Mouse (Mus musculus) bone marrow, adult 2 months (tissue): ENCODE measurements around the gene Slc25a54. TPM values are rescaled to one million over a fixed set of nuclear protein-coding genes. Genes with fewer than 3 reads are reported as not detected.

Source experiments
- H3K27ac ChIP-seq: fragments of 200-500 bp; 2 replicates; pipeline ENCODE4 v1.5.1; 2012; ENCODE audit warnings: low read depth, mild to moderate bottlenecking, control low read depth, inconsistent platforms, low read length; ENCODE audit not compliant: control insufficient read depth, poor library complexity, insufficient read depth
- H3K4me1 ChIP-seq: fragments of 200-500 bp; 2 replicates; pipeline ENCODE4 v1.6.1; 2011; ENCODE audit warnings: low read length; ENCODE audit not compliant: control insufficient read depth, insufficient read depth
- H3K4me3 ChIP-seq: fragments of 200-500 bp; replicated peaks from 2 replicates; pipeline ENCODE3; 2011; ENCODE audit warnings: mild to moderate bottlenecking, low read depth, low read length, control low read depth; ENCODE audit not compliant: control insufficient read depth
- POLR2A ChIP-seq: fragments of 200-500 bp; IDR thresholded peaks from 2 replicates; pipeline ENCODE4 v1.6.1; 2011; ENCODE audit warnings: low read depth, mild to moderate bottlenecking, control low read depth, low read length, borderline replicate concordance; ENCODE audit not compliant: control insufficient read depth
- WGBS: fragments of 180-500 bp; shearing (Covaris S2); methylation state at CpG from one replicate; pipeline ENCODE4 v1.1.7; 2018; 5-methylcytosine and 5-hydroxymethylcytosine counted together
- polyA plus RNA-seq: library from polyadenylated mRNA; stranded (reverse); fragments of >200 nt; gene quantifications from 2 replicates; pipeline ENCODE4 v1.2.4, GENCODE M21; 2011; ENCODE audit warnings: low replicate concordance; ENCODE audit not compliant: missing spikeins, insufficient read depth, insufficient read length

The Slc25a54 gene
- polyA plus RNA-seq, 1 experiment: not detected

DNA sequence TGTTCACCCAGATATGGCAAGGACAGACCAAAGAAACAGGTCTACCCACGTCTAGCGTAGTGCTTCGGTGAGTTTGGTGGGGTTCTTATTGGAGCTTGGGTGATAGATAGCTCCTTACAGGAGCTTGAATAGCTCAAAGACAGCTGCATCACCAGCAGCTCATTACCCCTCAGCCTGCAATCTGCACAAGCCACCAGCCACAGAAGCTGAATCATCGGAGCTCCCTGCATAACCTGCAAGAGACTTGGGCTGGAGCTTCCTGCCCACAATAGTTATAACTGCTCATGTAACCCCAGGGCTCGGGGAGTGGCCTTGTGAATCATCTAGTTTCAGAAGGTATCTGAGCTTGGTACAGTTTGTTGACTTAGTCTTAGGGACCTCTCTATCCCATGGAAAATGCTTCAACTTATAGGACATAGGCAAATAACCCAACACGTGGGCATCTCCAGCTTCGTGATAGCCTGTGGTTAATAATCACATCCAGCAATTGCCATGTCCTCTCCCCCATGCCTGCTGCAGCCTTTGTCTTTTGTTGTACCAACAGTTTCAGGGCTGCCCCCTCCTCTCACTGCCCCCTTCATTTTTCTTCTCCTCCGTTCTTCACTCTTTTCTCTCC lies 85.1 kb downstream of the Slc25a54 start:
- Histone ChIP-seq H3K27ac (no peak overlapping the region), H3K4me1 (peaks cover 2% of the 10 kb centered on the region; the same call in 1 of the 2 replicates), H3K4me3 (no peak overlapping the region)
- no peak for TF ChIP-seq POLR2A
- WGBS: 24% methylated on average over 8 of the region's 8 CpGs

Other genes starting within 250 kb of the Slc25a54 start
- gene Stxbp3, start 239.9 kb upstream of the Slc25a54 start, polyA plus RNA-seq: 11.0 and 13.3 TPM in 2 replicates
- gene Fndc7, start 190.5 kb upstream of the Slc25a54 start, polyA plus RNA-seq: not detected in 2 replicates
- gene Prpf38b, start 168.7 kb upstream of the Slc25a54 start, polyA plus RNA-seq: 160 and 184 TPM in 2 replicates
- not detected in 2 replicates for gene Henmt1, start 140.6 kb upstream of the Slc25a54 start, polyA plus RNA-seq
- gene Gm9857, start 140.0 kb upstream of the Slc25a54 start, polyA plus RNA-seq: not detected in 2 replicates
- gene Fam102b, start 52.9 kb upstream of the Slc25a54 start, polyA plus RNA-seq: 3.7 and 4.3 TPM in 2 replicates
- 7.5 and 11.8 TPM in 2 replicates for gene Slc25a24, start 42.7 kb downstream of the Slc25a54 start, polyA plus RNA-seq